Mouse (Mus musculus) layer of hippocampus, postnatal 14 days (tissue): ENCODE data around the gene Trmt10b. TPM values are rescaled to one million over a fixed set of nuclear protein-coding genes. Genes with fewer than 3 reads are reported as not detected.

ENCODE experiments used
- DNase-seq, 2 experiments: peaks; one replicate each; pipeline ENCODE4 v3.0.0; 2021 to 2022; ENCODE audit warnings: low spot score in 2 of 2, mixed read lengths in 1 of 2
- long read RNA-seq, 2 experiments: library from polyadenylated mRNA; stranded (forward); transcript quantifications; one replicate each; pipeline ENCODE4 v2.0.0; 2021
- total RNA-seq, 2 experiments: library from RNA; stranded (reverse); gene quantifications; 2 replicates each; pipeline ENCODE4 v1.2.3; 2021

The Trmt10b gene
- 10 to 100 TPM; 16.5 to 16.7 TPM for total RNA-seq
- long read RNA-seq, experiment 1, transcript Trmt10b-201 (9 exons, 2,064 nt) = major isoform, 20 of 24 reads
- long read RNA-seq, experiment 1, partial matches to known transcripts = 0 of 24 reads
- long read RNA-seq, experiment 1, other reads (novel, unspliced or antisense) = 4 of 24 reads
- long read RNA-seq, experiment 2, transcript Trmt10b-201 (9 exons, 2,064 nt) = major isoform, 22 of 32 reads
- long read RNA-seq, experiment 2, partial matches to known transcripts = 1 of 32 reads
- long read RNA-seq, experiment 2, other reads (novel, unspliced or antisense) = 9 of 32 reads

- peak; percentile 51 to 82 for DNase-seq
Observed at GRCm38 (mm10) chr4:45296662-45297564, at the start of gene Trmt10b. Gene Trmt10b, plus strand, starts transcription at chr4:45297127.

GRCm38 (mm10) chr4:45251265-45251664 is 45.7 kb upstream of the Trmt10b start:
- DNase-seq = no peak

DNA sequence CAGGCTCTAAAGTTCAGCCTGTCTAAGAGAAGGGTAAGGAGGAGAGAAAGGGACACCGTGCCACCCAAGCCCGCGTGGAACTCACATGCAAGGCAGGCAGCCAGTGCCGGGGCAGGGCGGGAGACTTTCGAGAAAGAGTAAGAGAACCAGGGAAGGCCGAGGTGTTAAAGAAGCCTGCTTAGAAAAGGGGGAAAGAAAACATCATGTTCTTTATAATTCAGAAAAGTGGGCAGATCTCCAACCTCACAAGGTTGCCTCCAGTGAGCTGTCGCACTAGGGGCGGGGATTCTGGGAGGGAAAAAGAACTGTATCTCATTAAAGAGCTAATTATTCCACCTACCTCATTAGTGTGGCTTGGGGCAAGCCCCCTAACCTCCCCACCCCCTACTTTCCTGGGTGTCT is 44.1 kb upstream of the Trmt10b start:
- DNase-seq = peak in 1 of 2 experiments; percentile 58

DNA sequence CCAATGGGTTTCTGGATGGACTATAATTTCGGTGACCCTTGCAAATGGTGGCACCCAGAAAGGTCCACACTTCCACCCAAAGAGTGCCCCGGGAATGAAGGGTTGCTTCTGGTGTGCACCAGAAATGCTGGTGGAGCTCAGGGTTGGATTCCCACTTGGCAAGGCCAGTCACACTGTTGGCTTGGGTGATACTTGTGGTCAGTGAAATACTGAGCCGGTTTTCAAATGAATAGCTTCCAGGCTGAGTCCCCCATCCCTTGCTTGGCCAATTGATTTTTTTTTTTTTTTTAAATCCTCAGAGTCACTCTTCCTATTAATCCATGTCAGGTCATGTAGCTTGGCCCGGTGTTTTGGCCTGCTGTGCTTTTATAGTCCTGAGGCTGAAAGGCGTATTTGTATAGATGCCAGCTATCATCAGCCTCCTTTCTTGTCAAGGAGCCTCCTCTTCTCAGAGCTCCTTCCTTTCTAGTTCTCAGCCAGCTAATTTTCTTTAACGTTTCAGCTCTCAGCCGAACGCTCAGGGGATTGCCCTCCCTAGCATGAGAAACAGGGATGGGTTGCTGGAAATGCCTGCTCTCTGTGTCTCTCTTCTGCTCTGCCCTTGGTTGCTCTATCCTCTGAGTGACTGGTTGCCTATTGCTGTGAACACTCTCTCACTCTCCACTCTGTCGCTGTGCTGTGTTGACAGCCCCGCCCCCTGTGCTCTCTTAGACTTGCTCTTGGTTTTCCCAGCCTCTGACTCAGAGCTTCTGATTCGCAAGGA is 42.9 kb upstream of the Trmt10b start:
- DNase-seq = peak in 1 of 2 experiments; percentile 62

DNA sequence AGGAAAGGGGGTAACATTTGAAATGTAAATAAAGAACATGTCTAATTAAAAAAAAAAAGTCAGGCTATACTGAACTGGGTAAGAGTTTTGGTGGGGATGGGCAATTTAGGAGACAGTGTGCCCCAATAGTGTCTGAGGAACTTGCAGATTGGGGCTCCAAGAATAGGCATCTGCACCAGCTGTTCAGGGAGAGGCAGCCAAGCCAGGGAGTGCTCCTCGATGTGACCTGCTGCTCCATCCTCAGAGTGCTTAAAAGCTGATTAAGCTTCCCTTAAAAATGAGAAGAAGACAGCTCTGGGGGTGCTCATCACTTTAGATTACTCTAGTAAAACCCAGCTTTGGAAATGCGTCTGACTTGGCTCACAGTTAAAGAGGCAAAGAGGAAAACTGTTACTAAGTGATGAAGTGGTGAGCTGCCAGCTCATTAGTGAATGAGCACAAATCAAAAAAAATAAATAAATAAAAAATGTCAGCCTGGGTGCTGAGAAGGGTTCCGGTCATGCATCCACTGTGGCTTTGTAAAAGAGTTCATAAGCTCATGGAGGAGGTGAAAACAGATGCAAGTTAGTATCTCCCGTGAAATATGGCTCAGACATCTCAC is 37.6 kb upstream of the Trmt10b start:
- DNase-seq = peak in 1 of 2 experiments; percentile 61

DNA sequence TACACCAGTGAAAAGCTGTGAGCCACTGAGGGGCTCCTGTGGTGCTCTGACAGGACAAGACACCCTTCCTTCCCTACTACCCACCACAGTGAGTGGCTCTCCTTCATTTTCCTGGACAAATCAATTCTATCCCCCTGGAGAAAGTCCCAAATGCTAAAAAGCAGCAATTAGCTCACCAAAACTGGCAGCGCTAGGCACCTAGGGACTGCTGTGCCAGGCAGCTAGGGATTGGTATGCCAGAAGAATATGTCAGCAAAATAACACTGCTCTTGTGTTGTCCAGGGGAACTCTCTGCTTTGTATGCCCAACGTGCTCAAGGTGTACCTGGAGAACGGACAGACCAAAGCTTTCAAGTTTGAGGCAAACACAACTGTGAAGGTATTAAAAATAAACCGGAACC is 35.4 kb upstream of the Trmt10b start:
- peak in 1 of 2 experiments; percentile 58 for DNase-seq

GRCm38 (mm10) chr4:45267883-45268282 is 29.0 kb upstream of the Trmt10b start:
- no peak for DNase-seq

DNA sequence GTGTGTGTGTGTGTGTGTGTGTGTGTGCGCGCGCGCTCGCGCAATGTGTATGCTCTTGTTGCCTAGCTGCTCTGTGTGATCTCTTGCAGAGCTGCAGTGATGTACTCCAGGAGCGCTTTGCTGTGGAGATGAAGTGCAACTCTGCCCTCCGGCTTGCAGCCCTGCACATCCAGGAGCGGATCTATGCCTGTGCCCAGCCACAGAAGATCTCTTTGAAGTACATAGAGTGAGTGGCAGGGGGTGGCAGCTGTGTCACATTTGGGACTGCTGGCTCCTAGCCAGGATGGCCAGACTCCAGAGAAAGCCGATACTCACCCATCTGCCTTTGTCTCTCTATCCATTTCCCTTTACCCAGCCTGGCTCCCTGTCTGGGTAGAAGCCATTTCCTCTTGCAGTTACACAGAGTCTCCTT is 25.9 kb upstream of the Trmt10b start:
- peak; percentile 85 to 89 for DNase-seq

GRCm38 (mm10) chr4:45275770-45276169 is 21.2 kb upstream of the Trmt10b start:
- no peak for DNase-seq

DNA sequence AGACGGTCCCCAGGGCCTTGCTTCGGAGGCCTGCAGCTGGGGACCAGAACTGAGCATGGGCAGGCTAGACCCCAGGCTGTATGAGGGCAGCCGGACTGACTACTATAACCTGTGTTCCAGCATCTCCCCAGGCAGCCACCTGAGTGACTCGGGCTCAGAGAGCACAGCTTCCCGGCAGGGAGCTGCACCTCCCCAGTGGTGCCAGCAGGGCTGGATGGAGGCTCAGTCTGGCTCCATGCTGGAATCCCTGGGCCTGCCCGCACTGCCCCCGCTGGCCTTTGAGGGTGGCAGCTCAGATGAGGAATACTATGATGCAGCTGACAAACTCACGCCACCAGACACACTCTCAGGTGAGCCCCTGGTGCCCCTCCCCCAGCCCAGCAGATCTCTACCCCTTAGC is 17.6 kb upstream of the Trmt10b start:
- no peak for DNase-seq

DNA sequence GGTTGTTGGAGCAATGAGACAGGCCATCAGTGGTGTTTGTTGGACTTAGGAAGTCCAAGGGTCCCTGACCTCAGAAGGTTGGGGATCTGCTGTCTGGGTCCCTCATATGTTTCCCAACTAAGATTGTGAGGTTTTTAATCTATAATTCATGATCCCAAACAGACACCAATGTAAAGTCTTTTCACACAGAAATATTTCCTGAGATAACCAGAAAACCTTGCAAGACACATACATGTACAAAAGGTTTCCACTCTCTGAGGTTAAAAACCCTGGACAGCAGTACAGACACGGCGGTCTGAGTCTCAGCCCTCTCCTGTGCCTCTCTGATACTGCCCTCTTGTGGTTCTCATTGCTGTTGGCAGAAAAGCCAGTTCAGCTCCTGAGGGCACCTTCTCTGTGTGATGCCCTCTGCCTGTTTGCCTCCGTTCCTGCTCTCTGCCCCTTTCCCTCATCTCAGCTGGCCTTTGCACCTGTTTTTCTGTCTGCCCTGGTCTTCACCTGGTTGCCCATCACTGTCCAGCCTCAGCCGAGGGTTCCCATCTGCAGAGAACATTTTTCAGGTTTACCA is 16.9 kb upstream of the Trmt10b start:
- peak; percentile 61 to 71 for DNase-seq

GRCm38 (mm10) chr4:45286318-45286717 is 10.6 kb upstream of the Trmt10b start:
- no peak for DNase-seq

DNA sequence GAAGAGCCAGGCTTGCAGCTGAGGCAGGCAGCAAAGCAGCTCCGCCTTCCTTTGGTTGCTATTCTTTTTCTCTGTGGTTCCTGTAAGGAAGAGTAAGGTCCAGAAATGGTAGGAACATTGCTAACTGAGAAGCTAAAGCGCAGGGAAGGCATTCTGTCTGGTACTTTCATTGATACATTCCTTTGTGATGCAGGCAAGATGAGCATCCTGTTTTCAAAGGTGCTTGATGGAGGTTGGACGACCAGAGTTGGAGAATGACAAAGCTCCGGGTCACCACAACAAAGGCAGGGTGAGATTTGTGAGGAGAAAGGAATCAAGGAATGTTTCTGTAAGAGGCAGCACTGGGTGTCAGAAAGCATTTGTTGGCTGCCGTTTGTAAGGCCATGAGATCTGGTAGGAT is 9.0 kb upstream of the Trmt10b start:
- DNase-seq = no peak

- DNase-seq = no peak
Observed at GRCm38 (mm10) chr4:45305536-45305935, 8.6 kb downstream of the Trmt10b start.

DNA sequence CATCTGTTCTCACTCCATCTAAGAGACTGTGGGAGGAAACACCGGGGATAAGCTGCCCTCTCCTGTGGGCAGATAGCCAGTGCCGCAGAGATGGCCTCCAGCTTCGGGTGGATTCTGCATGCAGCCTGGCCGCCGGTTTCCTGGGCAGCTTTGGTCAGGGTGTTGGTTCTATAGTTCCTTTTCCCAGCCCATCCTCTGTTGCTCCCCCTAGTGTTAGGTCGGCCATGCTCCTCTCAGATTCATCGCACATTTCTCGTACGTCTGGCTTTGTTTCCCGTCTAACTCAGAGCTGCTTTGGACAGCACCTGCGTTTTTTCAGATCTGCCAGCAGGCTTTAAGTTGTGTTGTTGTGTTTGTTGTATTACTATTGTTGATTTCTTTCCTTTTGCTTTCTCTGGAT is 11.1 kb downstream of the Trmt10b start:
- DNase-seq = no peak

- DNase-seq = no peak
Observed at GRCm38 (mm10) chr4:45308606-45309005, 11.7 kb downstream of the Trmt10b start.

DNA sequence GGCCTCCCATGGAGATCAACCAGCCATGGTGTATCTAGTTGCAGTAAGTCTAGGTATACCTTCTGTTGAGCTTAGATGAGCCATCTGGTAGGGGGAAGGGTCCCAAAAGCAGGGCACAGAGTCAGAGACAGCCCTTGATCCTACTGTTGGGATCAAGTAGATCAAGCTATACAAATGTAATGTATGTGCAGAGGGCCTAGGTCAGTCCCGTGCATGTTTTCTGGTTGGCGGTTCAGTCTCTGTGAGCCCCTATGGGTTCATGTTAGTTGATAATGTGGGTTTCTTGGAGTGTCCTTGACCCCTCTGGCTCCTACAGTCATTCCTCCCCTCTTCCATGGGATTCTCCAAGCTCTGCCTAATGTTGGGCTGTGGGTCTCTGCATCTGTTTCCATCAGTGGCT is 14.1 kb downstream of the Trmt10b start:
- DNase-seq = no peak

DNA sequence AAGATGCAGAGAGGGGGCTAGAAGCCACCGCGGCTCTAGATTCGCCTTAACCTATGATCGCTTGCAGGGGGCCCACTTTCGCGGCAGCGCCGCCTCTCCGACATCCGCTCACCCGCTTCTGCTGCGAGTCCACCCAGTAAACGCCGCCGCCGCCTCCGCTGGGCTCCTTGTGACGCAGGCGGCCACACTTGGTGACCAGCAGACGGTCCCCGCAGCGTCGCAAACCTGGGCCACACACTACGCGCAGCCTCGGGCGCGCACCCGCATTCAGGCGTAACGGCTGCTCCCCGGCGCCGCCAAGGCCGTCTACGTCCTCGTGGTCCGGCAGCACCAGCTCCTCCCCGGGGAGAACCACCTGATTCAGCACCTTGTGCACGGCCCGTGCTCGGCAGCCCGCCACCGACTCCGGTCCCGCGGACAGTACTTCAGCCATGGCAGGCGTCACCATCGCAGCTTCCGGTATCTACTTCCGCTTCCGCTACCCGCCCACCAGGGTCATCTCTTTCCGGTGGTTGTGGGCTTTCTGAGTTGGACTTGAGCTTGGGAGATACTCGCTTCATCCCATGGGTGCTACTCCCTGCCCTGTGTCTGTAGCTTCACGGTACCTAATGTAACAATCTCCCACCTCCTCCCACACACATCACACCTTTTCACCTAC is 23.4 kb downstream of the Trmt10b start:
- DNase-seq = peak; percentile 83 to 86

DNA sequence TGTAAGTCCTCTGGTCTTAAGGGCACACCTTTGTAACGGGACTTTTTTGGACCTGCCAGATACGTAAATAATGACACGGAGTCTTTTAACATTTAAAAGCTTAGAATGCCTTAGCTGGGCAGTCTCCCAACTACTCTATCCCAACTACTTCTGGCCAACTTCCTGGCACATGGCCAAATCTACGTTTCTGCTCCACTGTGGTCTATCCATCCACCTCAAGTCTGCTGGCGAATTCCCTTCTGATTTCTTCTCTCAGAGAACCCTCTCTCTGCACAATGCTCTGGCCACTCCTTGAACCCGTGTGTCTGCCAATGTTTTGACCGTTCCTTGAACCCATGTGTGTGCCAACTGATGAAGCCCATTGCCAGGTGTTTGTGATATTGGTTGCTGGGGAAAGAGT is 34.2 kb downstream of the Trmt10b start:
- no peak for DNase-seq

GRCm38 (mm10) chr4:45332466-45332865 is 35.5 kb downstream of the Trmt10b start:
- no peak for DNase-seq
